Mouse (Mus musculus): ENCODE data around the gene Olfr922. TPM values are rescaled to one million over a fixed set of nuclear protein-coding genes. Genes with fewer than 3 reads are reported as not detected.

Gene Olfr922
- not detected in 2 replicates for polyA plus RNA-seq (2014; fragmentation: Nextera tagmentation; extraction: Ambion mirVana)

DNA sequence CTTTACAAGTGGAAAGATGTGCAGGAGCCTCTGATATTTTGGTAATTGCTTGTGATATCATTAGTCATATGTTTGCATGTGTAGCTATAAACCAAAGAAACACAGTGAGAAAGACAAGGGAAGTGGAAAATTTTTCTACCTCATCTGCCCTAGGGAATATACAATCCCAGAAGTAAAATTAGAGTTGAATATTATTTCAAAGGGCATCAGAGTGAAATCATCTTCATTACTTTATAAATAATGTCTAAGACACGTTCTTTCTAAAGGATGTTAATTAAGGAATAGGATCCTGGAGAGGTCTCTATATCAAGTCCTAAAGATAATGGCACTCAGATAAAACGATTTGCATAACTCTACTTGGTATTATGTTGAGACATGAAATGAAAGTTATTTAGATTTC, at the start of gene Olfr922:
TSS of gene Olfr922 (plus strand) at position 301 of the 400 bp plus-strand sequence.
- H3K36me3 ChIP-seq (ENCODE audit: control insufficient read depth, insufficient read depth, low read length): no peaks in the 10 kb centered on the region
- no peak within 1 kb of the TSS for H3K9ac ChIP-seq (ENCODE audit: low read length)
- no peaks in the 10 kb centered on the region for H3K27me3 ChIP-seq (ENCODE audit: control insufficient read depth, insufficient read depth, low read length)
- ATAC-seq (ENCODE audit: insufficient read depth, low FRiP score, low TSS enrichment) (no peak), DNase-seq (ENCODE audit: low spot score) (no peak)
- H3K4me1 ChIP-seq (ENCODE audit: control insufficient read depth, insufficient read depth, low read length): no peaks in the 10 kb centered on the region
- no peak within 1 kb of the TSS for H3K4me3 ChIP-seq (ENCODE audit: low read depth, low read length)
- H3K4me2 ChIP-seq (ENCODE audit: low read depth): no peak within 1 kb of the TSS
- H3K9me3 ChIP-seq (ENCODE audit: control insufficient read depth, low read length): no peaks in the 10 kb centered on the region
- 80% methylated on average over 2 of the region's 2 CpGs for WGBS
- H3K27ac ChIP-seq (ENCODE audit: low read depth, low read length): no peak within 1 kb of the TSS

DNA sequence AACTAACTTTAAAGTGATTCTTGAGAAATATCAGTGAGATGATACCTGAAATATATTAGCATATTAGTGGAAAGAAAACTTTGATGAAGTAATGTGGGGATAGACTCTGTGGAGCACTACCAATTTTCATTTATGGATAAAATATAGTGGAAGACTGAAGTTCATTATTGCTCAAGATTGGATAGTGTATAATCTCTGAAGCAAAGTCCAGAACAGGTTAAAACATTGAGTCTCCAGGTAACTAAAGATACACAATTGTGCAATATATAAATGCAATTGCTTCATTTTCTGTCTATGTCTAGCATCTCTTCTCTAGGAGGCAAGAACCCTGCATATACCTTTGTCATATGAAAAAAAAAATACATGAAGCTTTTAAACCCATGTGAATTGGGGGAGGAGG, 41.6 kb upstream of the Olfr922 start, which contains the start of gene Olfr921:
TSS of gene Olfr921 (plus strand) at position 301 of the 400 bp plus-strand sequence.
- H3K4me1 ChIP-seq (ENCODE audit: control insufficient read depth, insufficient read depth, low read length): no peaks in the 10 kb centered on the region
- DNase-seq (ENCODE audit: low spot score) (no peak), ATAC-seq (ENCODE audit: insufficient read depth, low FRiP score, low TSS enrichment) (no peak)
- no peaks in the 10 kb centered on the region for H3K9me3 ChIP-seq (ENCODE audit: control insufficient read depth, low read length)
- no peak within 1 kb of the TSS for H3K9ac ChIP-seq (ENCODE audit: low read length)
- H3K27me3 ChIP-seq (ENCODE audit: control insufficient read depth, insufficient read depth, low read length): no peaks in the 10 kb centered on the region
- no peak within 1 kb of the TSS for H3K27ac ChIP-seq (ENCODE audit: low read depth, low read length)
- no peak within 1 kb of the TSS for H3K4me3 ChIP-seq (ENCODE audit: low read depth, low read length)
- H3K36me3 ChIP-seq (ENCODE audit: control insufficient read depth, insufficient read depth, low read length): no peaks in the 10 kb centered on the region
- no peak within 1 kb of the TSS for H3K4me2 ChIP-seq (ENCODE audit: low read depth)

DNA sequence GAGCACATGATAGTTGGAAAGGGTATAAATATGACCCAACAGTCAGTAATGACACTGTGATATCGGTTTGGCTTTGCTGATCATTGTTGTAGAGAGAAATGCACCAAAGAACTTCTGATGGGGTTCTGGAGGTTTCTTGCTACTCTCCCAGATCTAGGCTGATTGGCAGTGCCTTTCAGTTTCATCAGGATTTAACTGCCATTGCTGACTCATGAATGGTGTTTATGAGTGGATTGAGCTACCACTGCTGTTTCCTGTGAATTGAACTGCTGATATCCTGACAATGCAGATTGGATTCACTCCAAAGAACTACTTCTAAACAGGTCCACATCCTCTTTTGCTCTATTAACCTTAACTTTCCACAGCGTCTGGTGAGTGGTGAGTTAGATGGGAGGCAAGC, 21.7 kb upstream of the Olfr922 start:
- no peaks in the 10 kb centered on the region for H3K27me3 ChIP-seq (ENCODE audit: control insufficient read depth, insufficient read depth, low read length)
- no peaks in the 10 kb centered on the region for H3K9me3 ChIP-seq (ENCODE audit: control insufficient read depth, low read length)
- no peak overlapping the region for H3K9ac ChIP-seq (ENCODE audit: low read length)
- 90% methylated on average over 2 of the region's 2 CpGs for WGBS
- DNase-seq (ENCODE audit: low spot score) (no peak), ATAC-seq (ENCODE audit: insufficient read depth, low FRiP score, low TSS enrichment) (no peak)
- H3K36me3 ChIP-seq (ENCODE audit: control insufficient read depth, insufficient read depth, low read length): no peaks in the 10 kb centered on the region
- H3K4me2 ChIP-seq (ENCODE audit: low read depth): no peak overlapping the region
- no peak overlapping the region for H3K4me3 ChIP-seq (ENCODE audit: low read depth, low read length)
- H3K27ac ChIP-seq (ENCODE audit: low read depth, low read length): no peak overlapping the region
- no peaks in the 10 kb centered on the region for H3K4me1 ChIP-seq (ENCODE audit: control insufficient read depth, insufficient read depth, low read length)

DNA sequence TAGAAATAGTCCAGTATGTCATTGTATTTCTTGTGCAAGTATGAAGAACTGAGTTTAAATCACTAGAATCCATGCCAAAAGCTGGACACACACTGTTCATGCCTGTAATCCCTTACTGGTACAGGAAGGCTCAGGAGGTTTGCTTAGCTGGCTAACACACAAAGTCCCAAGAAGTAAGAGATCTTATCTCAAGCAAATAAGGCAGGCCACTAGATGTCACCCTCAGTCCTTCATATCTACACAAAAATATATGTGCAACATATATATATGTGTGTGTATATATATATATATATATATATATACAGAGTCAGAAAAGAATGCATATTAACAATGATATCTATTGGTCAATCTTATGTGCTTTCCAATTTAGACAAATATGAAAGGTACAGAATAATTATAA, 8.7 kb upstream of the Olfr922 start:
- no peaks in the 10 kb centered on the region for H3K36me3 ChIP-seq (ENCODE audit: control insufficient read depth, insufficient read depth, low read length)
- H3K4me1 ChIP-seq (ENCODE audit: control insufficient read depth, insufficient read depth, low read length): no peaks in the 10 kb centered on the region
- H3K4me2 ChIP-seq (ENCODE audit: low read depth): no peak overlapping the region
- H3K9ac ChIP-seq (ENCODE audit: low read length): no peak overlapping the region
- no peaks in the 10 kb centered on the region for H3K27me3 ChIP-seq (ENCODE audit: control insufficient read depth, insufficient read depth, low read length)
- no peak overlapping the region for H3K4me3 ChIP-seq (ENCODE audit: low read depth, low read length)
- no peaks in the 10 kb centered on the region for H3K9me3 ChIP-seq (ENCODE audit: control insufficient read depth, low read length)
- DNase-seq (ENCODE audit: low spot score) (no peak), ATAC-seq (ENCODE audit: insufficient read depth, low FRiP score, low TSS enrichment) (no peak)
- H3K27ac ChIP-seq (ENCODE audit: low read depth, low read length): no peak overlapping the region

DNA sequence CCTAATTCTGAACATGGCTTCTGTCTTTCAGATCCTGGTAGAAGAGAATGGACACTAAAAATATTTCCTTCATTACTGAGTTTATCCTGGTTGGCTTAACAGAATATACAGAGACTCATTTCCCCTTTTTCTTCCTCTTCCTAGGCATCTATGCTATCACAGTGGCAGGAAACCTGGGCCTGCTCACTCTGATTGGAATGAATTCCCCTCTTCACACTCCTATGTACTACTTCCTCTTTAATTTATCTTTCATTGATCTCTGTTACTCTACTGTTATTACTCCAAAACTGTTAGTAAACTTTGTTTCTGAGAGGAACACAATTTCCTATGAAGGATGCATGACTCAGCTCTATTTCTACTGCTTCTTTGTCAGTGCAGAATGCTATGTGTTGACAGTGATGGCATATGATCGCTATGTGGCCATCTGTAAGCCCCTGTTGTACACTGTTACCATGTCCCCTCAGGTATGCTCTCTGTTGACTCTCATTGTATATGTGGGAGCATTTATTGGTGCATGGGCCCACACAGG, 1.1 kb downstream of the Olfr922 start:
- no peak for ATAC-seq (ENCODE audit: insufficient read depth, low FRiP score, low TSS enrichment)
- Histone ChIP-seq H3K4me3 (ENCODE audit: low read depth, low read length) (no peak overlapping the region), H3K9ac (ENCODE audit: low read length) (no peak overlapping the region), H3K9me3 (ENCODE audit: control insufficient read depth, low read length) (no peaks in the 10 kb centered on the region), H3K4me1 (ENCODE audit: control insufficient read depth, insufficient read depth, low read length) (no peaks in the 10 kb centered on the region), H3K4me2 (ENCODE audit: low read depth) (no peak overlapping the region), H3K27me3 (ENCODE audit: control insufficient read depth, insufficient read depth, low read length) (no peaks in the 10 kb centered on the region), H3K36me3 (ENCODE audit: control insufficient read depth, insufficient read depth, low read length) (no peaks in the 10 kb centered on the region), H3K27ac (ENCODE audit: low read depth, low read length) (no peak overlapping the region)
- DNase-seq (ENCODE audit: low spot score): no peak
- 85% methylated on average over 1 of the region's 1 CpGs for WGBS

DNA sequence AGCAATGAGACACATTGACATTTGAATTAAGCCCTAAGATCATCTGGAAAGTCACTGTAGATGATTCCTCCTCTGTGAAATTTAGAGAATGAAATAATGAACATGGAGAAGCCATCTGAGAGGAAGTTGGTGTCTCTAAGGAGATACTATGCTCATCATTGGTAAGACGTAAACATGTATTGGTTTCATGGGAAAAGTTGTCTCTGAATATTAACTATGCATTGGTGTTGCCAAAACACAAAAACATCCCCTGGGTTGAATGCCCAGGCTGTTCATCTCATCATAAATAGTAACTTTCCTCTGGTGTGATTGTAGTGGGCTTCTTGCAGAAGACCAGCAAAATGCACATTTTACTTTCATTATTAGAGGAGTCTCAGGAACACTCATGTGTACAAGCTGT, 11.8 kb downstream of the Olfr922 start, which contains the start of gene Olfr923:
TSS of gene Olfr923 (plus strand) at position 301 of the 400 bp plus-strand sequence.
- DNase-seq (ENCODE audit: low spot score) (no peak), ATAC-seq (ENCODE audit: insufficient read depth, low FRiP score, low TSS enrichment) (no peak)
- H3K27ac ChIP-seq (ENCODE audit: low read depth, low read length): no peak within 1 kb of the TSS

DNA sequence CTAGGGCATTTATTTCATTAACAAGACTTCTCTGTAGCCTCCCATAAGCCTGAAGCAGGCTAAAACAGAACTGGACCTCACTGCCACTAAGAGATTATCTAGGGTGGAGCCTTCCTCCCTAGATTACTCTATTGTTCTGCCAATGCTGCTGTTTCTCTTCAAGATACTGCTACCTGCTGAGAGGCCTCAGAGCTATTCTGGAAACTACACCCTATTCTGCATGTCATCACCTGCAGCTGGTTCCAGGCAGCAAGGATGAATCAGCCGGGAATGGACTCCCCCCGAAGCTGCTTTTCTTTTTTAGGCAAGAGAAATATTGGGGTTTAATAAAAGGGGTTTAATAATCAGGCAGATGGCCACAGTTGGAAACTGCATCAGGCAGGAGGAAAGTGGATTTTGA, 18.6 kb downstream of the Olfr922 start:
- Histone ChIP-seq H3K9ac (ENCODE audit: low read length) (no peak overlapping the region), H3K4me3 (ENCODE audit: low read depth, low read length) (no peak overlapping the region), H3K9me3 (ENCODE audit: control insufficient read depth, low read length) (no peaks in the 10 kb centered on the region), H3K4me1 (ENCODE audit: control insufficient read depth, insufficient read depth, low read length) (no peaks in the 10 kb centered on the region), H3K4me2 (ENCODE audit: low read depth) (no peak overlapping the region), H3K27ac (ENCODE audit: low read depth, low read length) (no peak overlapping the region), H3K36me3 (ENCODE audit: control insufficient read depth, insufficient read depth, low read length) (no peaks in the 10 kb centered on the region), H3K27me3 (ENCODE audit: control insufficient read depth, insufficient read depth, low read length) (no peaks in the 10 kb centered on the region)
- DNase-seq (ENCODE audit: low spot score): no peak
- no peak for ATAC-seq (ENCODE audit: insufficient read depth, low FRiP score, low TSS enrichment)
- WGBS: 60% methylated on average over 2 of the region's 2 CpGs

More for the DNA sequence above, 11.8 kb downstream of the Olfr922 start, which contains the start of gene Olfr923:
- Histone ChIP-seq H3K27me3 (ENCODE audit: control insufficient read depth, insufficient read depth, low read length) (no peaks in the 10 kb centered on the region), H3K4me3 (ENCODE audit: low read depth, low read length) (no peak within 1 kb of the TSS), H3K4me1 (ENCODE audit: control insufficient read depth, insufficient read depth, low read length) (no peaks in the 10 kb centered on the region), H3K9me3 (ENCODE audit: control insufficient read depth, low read length) (no peaks in the 10 kb centered on the region), H3K9ac (ENCODE audit: low read length) (no peak within 1 kb of the TSS), H3K4me2 (ENCODE audit: low read depth) (no peak within 1 kb of the TSS), H3K36me3 (ENCODE audit: control insufficient read depth, insufficient read depth, low read length) (no peaks in the 10 kb centered on the region)
- WGBS: 88% methylated on average over 1 of the region's 1 CpGs

DNA sequence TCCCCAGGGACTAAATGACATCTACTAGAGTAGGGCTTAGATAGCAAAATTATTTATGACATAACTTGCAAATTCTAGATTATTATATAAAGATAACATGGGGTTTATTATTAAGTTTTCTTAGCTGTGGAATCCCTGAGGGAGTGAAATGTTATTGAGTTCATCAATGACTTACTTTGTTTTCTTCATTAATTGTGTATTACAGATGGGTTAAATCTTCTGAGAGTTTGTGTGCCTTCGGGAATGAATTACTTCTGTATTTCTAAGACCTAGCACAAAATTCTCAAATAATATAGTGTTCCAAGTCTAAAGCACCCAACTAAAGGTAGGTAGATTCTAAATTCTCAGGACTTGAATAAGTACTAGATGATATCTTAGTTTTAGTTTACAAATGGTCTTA, 29.7 kb downstream of the Olfr922 start, which contains the start of gene Olfr924:
TSS of gene Olfr924 (plus strand) at position 301 of the 400 bp plus-strand sequence.
- no peaks in the 10 kb centered on the region for H3K4me1 ChIP-seq (ENCODE audit: control insufficient read depth, insufficient read depth, low read length)
- WGBS: 86% methylated on average over 1 of the region's 1 CpGs
- H3K9me3 ChIP-seq (ENCODE audit: control insufficient read depth, low read length): no peaks in the 10 kb centered on the region
- no peaks in the 10 kb centered on the region for H3K27me3 ChIP-seq (ENCODE audit: control insufficient read depth, insufficient read depth, low read length)
- no peak within 1 kb of the TSS for H3K9ac ChIP-seq (ENCODE audit: low read length)
- ATAC-seq (ENCODE audit: insufficient read depth, low FRiP score, low TSS enrichment) (no peak), DNase-seq (ENCODE audit: low spot score) (no peak)
- H3K4me2 ChIP-seq (ENCODE audit: low read depth): no peak within 1 kb of the TSS
- H3K27ac ChIP-seq (ENCODE audit: low read depth, low read length): no peak within 1 kb of the TSS
- H3K36me3 ChIP-seq (ENCODE audit: control insufficient read depth, insufficient read depth, low read length): no peaks in the 10 kb centered on the region
- H3K4me3 ChIP-seq (ENCODE audit: low read depth, low read length): no peak within 1 kb of the TSS

DNA sequence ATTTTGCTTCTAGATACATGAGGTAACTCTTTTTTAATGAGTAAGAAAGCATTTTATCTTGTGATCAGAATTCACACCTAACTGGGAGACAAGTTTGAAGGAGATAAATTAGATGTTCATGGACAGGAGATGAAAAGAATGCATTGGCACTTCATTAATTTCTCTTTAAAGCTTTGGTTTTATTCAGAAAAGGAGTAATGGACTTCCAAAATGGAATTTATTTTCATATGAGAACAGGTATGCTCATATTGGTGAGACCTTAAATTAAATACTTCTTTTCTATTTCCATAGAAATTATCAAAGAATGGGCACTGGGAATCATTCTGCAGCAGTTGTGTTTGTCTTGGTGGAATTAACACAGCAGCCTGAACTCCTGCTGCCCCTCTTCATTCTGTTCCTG, 40.3 kb downstream of the Olfr922 start, which contains the start of gene Olfr26:
TSS of gene Olfr26 (plus strand) at position 301 of the 400 bp plus-strand sequence.
- ATAC-seq (ENCODE audit: insufficient read depth, low FRiP score, low TSS enrichment): no peak
- Histone ChIP-seq H3K4me3 (ENCODE audit: low read depth, low read length) (no peak within 1 kb of the TSS), H3K9ac (ENCODE audit: low read length) (no peak within 1 kb of the TSS), H3K27me3 (ENCODE audit: control insufficient read depth, insufficient read depth, low read length) (no peaks in the 10 kb centered on the region), H3K4me2 (ENCODE audit: low read depth) (no peak within 1 kb of the TSS), H3K4me1 (ENCODE audit: control insufficient read depth, insufficient read depth, low read length) (no peaks in the 10 kb centered on the region), H3K9me3 (ENCODE audit: control insufficient read depth, low read length) (no peaks in the 10 kb centered on the region), H3K27ac (ENCODE audit: low read depth, low read length) (no peak within 1 kb of the TSS), H3K36me3 (ENCODE audit: control insufficient read depth, insufficient read depth, low read length) (no peaks in the 10 kb centered on the region)
- no peak for DNase-seq (ENCODE audit: low spot score)

Data from neural tube, embryonic 11.5 days (tissue).